Mouse (Mus musculus) heart, postnatal 0 days (tissue): Measurements from ENCODE around the gene Gmppa.

Experiments used
- CTCF ChIP-seq: IDR thresholded peaks from 2 replicates; pipeline ENCODE4 v1.5.1; 2016; ENCODE audit warnings: antibody characterized with exemption, control low read depth, low read depth
- EP300 ChIP-seq: IDR thresholded peaks from 2 replicates; pipeline ENCODE4 v1.6.1; 2016; ENCODE audit warnings: antibody characterized with exemption, low read depth

GRCm38 (mm10) chr1:75435475-75436328 lies at the start of gene Gmppa:
- TF ChIP-seq CTCF (no peak), EP300 (no peak)
